Mouse (Mus musculus): ENCODE measurements around the gene Il21r.

DNA sequence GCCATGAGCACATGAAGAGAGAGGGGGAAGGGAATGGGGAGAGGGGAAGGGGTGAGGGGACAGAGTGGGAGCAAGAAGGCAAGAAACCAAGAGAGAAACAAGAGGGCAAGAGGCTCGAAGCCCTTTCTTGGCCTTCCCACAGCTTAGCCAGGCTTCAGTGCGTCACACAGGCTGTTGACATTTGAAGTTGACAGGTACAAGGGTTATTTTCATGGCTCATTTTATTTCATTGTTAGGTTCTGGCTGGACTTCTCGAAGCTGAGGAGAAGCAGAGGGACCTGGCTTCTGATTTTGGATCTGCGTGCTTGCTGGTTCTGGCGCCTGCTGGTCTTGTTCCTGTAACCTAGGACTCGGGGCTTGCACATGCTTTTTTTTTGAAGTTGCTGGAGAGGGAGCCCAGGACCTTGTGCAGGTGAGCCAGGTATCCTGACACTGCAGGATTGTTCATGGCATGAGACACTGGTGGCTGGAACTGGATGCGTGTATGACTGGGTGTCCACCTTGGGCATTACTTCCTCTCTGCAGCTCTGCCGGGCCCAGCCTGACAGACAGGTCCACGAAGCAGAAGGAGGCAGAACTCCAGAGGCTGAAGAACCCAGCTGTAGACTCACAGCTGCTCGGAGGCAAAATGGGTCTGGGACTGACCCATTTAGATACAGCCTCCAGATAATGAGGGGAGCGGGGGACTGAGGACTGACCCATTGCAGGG, 38.8 kb upstream of the Il21r start:
- TF ChIP-seq MYC (IDR thresholded peaks at IDR 0.05; ENCODE audit: low read depth, low read length), result no peak
- no peak for TF ChIP-seq ZKSCAN1 (IDR thresholded peaks at IDR 0.05; ENCODE audit: low read depth, low read length)
- no peak for TF ChIP-seq USF2 (IDR thresholded peaks at IDR 0.05; ENCODE audit: borderline replicate concordance in 1 of 2, insufficient read depth in 1 of 2, low read depth in 1 of 2, low read length in 2 of 2)
- no peak for TF ChIP-seq MXI1 (IDR thresholded peaks at IDR 0.05; ENCODE audit: low read depth, low read length)
